Mouse (Mus musculus): ENCODE results near the gene Rnaseh1.

GRCm38 (mm10) chr12:28617297-28617696 is 32.1 kb upstream of the Rnaseh1 start:
- no peak for TF ChIP-seq CTCF (IDR thresholded peaks at IDR 0.05; ENCODE audit: extremely low read depth, insufficient read depth, low read length)
- no peak for TF ChIP-seq POLR2A (IDR thresholded peaks at IDR 0.05; ENCODE audit: extremely low read depth, insufficient read depth, low read length)

Measured in cortical plate, adult 2 months (tissue).